Mouse (Mus musculus) layer of hippocampus, adult 6 months (tissue): ENCODE data around the gene Tmem164. TPM values are rescaled to one million over a fixed set of nuclear protein-coding genes. Genes with fewer than 3 reads are reported as not detected.

Source experiments
- long read RNA-seq, 2 experiments: library from polyadenylated mRNA; unstranded; transcript quantifications; one replicate each; pipeline ENCODE4 v2.0.0; 2019 to 2020
- microRNA-seq: library from miRNA; unstranded; fragments of <30 nt; microRNA quantifications from one replicate; pipeline ENCODE4 v1.2.0, GENCODE M21; 2020
- polyA plus RNA-seq: library from polyadenylated mRNA; unstranded; fragments of <200 nt; fragmentation: Nextera tagmentation; gene quantifications from 2 replicates; pipeline ENCODE4 v1.2.3, GENCODE M21; 2021

The Tmem164 gene
- polyA plus RNA-seq: 3.7 and 4.0 TPM in 2 replicates
- long read RNA-seq, experiment 1, partial matches to known transcripts: 0 of 3 reads
- long read RNA-seq, experiment 1, other reads (novel, unspliced or antisense): 3 of 3 reads
- long read RNA-seq, experiment 2, full-length matches to known transcripts: 17 of 53 reads
- long read RNA-seq, experiment 2, partial matches to known transcripts: 24 of 53 reads
- long read RNA-seq, experiment 2, other reads (novel, unspliced or antisense): 12 of 53 reads

GRCm38 (mm10) chrX:142681056-142681615, at the start of gene Tmem164:
Tmem164 (plus strand) TSS chrX:142681406.

Small RNA genes within 50 kb of the gene (microRNA-seq; reads per million reads assigned to microRNA genes)
- gene Mir652: 11,353 reads per million, percentile 96 among the genes with 10 or more reads in this experiment
